Mouse (Mus musculus) G1E (cell line): ENCODE measurements at regions not wholly inside any gene's neighbourhood (a gene's known extent, or its start where the extent isn't known, plus 50 kb on each side); places are given as distances from the start of the nearest gene placed in this dataset.

ENCODE experiments used
- CTCF ChIP-seq: IDR thresholded peaks from 2 replicates; pipeline ENCODE4 v1.5.1; 2012; ENCODE audit warnings: low read depth, low read length, inconsistent platforms, mixed read lengths
- GATA1 ChIP-seq: IDR thresholded peaks from 2 replicates; pipeline ENCODE4 v1.6.1; 2012; ENCODE audit warnings: borderline replicate concordance, low read length, inconsistent platforms, mixed read lengths
- GATA2 ChIP-seq: IDR thresholded peaks from 2 replicates; pipeline ENCODE4 v1.6.1; 2012; ENCODE audit warnings: low read depth, low read length, inconsistent platforms, borderline replicate concordance
- POLR2AphosphoS5 ChIP-seq: IDR thresholded peaks from 2 replicates; pipeline ENCODE4 v1.6.1; 2012; ENCODE audit warnings: low read depth, low read length, inconsistent platforms; ENCODE audit not compliant: insufficient replicate concordance
- TAL1 ChIP-seq: conservative IDR thresholded peaks from 2 replicates; pipeline ENCODE4 v1.6.1; 2012; ENCODE audit warnings: low read depth, low read length, inconsistent platforms, mixed read lengths

DNA sequence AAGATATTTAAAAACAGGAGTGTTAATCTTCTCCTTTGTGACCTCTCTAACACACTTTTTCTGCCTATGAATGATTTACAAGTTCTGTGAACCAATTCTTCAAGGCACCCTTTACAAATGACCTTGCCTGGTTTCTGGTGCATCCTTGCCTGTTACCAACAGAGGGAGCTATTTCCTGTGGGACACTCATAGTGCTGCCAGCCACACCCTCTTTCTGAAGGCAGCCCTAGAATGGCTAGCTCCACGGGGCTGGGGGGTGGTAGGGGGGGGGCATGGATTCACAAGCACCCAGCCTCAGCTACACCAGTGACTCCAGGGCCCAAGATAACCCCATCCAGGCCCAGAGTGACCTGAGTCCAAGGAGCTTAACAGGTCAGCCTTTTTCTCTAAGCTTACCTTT, 180.4 kb upstream of the Zfp637 start:
- TF ChIP-seq CTCF (no peak), TAL1 (no peak), POLR2AphosphoS5 (no peak), GATA1 (no peak), GATA2 (no peak)
